Mouse (Mus musculus) bone marrow macrophage, adult 2 months (primary cell): Measurements from ENCODE around the gene Thbs4.

Experiments used
- CTCF ChIP-seq: IDR thresholded peaks from 2 replicates; pipeline ENCODE4 v1.5.1; 2012; ENCODE audit warnings: low read depth, mild to moderate bottlenecking, low read length, moderate library complexity
- POLR2A ChIP-seq: IDR thresholded peaks from 2 replicates; pipeline ENCODE4 v1.6.1; 2012; ENCODE audit warnings: mild to moderate bottlenecking, low read depth, low read length, borderline replicate concordance

DNA sequence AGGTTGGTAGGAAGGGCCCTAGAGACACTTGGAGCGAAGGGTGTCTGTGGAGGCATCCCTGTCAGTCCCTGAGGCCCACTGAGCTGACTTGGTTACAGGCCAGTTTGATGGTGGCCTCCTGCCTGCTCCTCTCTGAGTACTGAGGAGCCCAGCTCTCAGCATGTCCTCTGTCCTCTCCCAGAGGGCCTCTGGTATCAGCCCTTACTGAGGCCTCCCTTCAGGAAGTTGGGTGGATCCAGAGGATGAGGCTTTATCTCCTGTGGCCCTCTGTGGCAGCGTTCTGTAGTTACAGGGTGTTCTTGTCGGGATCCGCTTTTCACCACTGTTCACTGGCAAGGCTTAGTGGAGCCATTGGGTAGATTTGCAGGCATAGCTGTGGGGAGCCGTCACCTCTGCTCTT lies 51.3 kb downstream of the Thbs4 start:
- TF ChIP-seq CTCF (no peak), POLR2A (no peak)
